Mouse (Mus musculus) skeletal muscle tissue, adult 2 months (tissue): ENCODE measurements around the gene Dcaf5.

Source experiments
- DNase-seq: peaks from one replicate; pipeline ENCODE4 v3.0.0-alpha.2; 2012; ENCODE audit warnings: low read depth, low spot score

Gene Dcaf5

GRCm38 (mm10) chr12:80340936-80341335, 95.5 kb downstream of the Dcaf5 start:
- no peak for DNase-seq

GRCm38 (mm10) chr12:80334162-80334561, 102.2 kb downstream of the Dcaf5 start:
- DNase-seq, result no peak

GRCm38 (mm10) chr12:80331634-80332033, 104.8 kb downstream of the Dcaf5 start:
- no peak for DNase-seq

- DNase-seq, result no peak
These were observed 105.6 kb downstream of the Dcaf5 start for GRCm38 (mm10) chr12:80330819-80331218.

GRCm38 (mm10) chr12:80329641-80330040, 106.8 kb downstream of the Dcaf5 start:
- no peak for DNase-seq

- DNase-seq, result no peak
These were observed 110.4 kb downstream of the Dcaf5 start for GRCm38 (mm10) chr12:80326047-80326446.

- no peak for DNase-seq
These were observed 111.6 kb downstream of the Dcaf5 start for GRCm38 (mm10) chr12:80324785-80325131.

DNA sequence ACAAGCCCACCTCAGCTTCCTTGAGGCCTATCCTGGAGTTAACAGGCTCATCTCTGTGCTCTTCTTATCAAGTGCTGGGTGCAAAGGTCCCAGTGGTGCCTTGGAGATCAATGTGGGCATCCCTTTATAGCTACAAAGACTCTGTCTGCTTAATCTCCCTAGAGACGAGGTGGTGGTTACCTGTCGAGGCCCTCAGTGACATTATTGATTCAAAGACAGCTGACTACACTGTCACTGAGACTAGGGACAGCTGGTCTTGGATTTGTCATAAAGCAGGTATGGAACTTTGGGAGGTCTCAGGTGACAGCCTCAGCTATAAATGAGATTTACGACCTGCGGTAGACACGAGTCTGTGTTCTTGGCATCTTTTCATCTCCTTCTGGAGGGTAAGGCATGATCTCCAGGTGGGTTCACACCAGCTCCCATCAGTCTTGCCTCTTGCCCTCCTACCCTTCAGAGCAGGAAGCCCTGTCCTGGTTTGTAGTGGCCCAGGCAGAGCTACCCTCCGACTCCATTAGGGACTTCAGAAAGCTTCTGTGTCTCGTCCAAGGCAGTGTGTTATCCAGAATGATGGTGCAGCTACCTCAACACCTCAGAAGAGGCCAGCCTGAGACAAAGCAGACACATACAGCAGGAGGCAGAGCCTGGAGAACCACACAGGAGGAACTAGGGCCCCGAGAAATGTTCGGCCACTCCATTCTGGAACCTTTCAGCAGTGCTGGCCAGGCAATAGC, 112.2 kb downstream of the Dcaf5 start:
- no peak for DNase-seq

DNA sequence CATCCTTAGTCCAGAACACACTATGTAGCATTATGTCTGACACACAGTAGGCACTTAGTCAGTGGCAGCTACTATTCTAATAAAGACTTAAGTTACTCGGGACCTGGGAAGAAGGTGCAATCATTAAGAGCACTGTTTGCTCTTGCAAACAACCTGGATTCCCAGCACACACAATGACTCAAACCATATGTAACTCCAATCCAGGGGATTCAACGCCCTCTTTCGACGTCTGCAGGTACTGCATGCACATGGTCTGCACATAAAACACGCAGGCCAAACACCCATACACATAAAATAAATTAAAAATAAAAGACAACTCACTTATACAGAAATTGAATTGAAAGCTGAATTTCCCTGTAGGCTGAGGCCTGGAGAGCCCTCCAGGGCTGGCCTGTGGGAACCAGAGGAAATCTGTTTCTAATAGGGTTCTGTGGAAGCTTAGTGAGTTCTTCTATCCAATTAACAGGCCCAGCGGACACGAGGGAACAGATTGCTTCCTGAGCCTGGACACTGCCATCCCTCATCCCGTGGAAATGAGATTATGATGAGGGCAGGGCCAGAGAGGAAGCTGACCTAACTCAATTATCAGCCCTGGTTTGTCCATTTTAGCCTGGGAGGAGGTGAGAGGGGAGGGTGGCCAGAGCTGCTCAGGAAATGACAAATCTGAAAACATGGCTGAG, 112.9 kb downstream of the Dcaf5 start:
- no peak for DNase-seq

DNA sequence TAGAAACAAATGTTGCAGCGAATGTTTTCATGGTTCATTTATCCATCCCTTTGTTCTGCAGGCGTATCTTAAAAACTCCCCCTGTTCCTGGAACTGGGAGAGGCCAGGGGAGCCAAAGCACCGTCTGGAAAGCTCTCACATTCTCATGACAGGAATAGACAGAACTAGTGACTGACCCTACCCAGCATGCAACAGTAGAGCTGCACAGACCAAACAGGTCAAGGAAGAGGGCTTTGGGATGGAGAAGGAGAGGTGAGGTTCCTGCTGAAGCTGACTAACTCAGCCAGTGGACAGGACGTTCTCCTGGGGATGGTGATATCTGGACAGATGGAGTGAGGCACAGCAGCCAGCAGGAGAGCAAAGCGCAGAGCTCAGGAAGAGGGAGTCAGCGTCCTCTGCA, 113.9 kb downstream of the Dcaf5 start:
- no peak for DNase-seq

DNA sequence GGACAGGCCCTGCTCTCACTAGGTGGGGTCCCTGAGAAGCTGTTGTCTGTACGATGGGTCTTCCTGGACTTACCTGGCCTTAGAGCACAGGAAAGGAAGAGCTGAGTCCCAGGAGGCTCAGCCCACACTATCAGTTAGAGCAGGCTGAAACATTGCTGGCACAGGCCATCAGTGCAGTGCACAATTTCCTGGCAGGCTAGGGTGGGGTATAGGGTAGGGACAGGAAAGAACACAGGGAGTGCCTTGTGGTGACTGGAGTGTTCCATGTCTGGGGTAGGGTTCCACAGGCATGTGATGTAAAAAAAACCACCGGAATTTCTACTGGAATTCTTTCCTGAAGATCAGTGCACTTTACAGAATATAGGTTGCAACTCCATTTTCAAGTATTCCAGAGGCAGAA, 117.3 kb downstream of the Dcaf5 start:
- no peak for DNase-seq

GRCm38 (mm10) chr12:80315321-80315720, 121.1 kb downstream of the Dcaf5 start:
- no peak for DNase-seq

DNA sequence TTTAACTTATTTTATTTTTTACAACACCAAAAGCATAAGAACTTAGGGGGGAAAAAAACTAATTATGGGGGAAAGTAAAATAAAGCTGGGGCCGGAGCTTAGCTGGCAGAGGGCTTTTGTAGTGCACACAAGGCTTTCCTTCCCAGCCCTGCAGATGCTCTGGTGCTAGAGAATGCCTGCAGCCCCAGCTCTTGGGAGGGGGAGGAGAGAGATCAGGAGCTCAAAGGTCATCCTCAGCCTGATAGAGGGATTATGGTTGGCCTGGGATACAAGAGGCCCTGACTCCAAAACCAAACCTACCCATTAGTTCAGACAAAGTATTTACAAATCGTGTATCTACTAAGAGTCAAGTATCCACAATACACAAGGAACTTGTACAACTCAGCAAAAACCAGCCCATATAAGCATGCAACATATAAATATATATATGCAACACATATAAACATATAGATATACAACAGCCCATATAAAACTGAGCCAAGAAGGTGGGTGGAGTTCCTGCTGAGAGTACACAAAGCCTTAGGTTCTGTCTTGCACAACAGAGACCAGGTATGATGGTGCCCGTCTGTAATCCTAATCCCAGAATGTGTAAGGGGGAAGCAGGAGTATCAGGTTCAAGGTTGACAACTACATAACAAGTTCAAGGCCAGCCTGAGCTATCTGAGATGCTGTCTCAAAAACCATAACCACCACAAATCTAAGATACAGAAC, 124.3 kb downstream of the Dcaf5 start:
- no peak for DNase-seq

GRCm38 (mm10) chr12:80307556-80307955, 128.8 kb downstream of the Dcaf5 start:
- no peak for DNase-seq

DNA sequence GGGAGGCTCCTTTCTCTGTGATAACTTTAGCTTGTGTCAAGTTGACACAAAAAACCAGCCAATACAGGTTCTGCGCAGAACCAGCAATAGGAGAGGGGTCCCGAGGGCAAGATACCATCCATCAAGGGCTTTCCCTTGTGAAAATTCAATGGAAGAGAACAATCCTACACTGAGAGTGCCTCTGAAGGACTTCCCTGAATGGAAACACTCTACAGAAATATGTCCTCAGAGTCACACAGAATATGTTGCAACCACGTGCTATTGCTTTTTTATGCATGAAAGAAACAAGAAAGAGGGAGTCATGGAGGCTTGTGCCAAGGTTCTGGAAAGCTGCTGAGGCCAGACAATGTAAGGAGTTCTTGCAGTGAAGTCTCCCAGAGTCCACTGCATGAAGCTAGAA, 131.9 kb downstream of the Dcaf5 start:
- DNase-seq, result no peak

GRCm38 (mm10) chr12:80300833-80301456, 135.5 kb downstream of the Dcaf5 start:
- DNase-seq, result no peak

DNA sequence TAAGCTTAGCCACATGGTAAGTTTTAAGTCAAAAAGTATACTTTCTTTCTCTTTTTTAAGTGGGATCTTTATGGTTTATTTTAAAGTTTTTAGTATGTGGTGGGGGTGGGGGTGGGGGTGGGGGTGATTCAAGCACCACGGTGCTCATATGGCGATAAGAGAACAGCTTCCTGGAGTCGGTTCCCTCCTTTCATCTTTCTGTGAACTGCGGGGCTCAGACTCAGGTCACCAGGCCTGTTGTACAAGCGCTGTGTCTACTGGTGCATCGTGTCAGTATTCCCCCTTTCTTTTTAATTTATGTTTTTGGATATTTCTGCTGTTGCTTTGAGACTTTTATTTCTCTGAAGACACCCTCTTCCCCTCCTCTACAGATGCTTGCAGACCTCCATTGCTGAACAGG, 137.7 kb downstream of the Dcaf5 start:
- DNase-seq, result no peak

GRCm38 (mm10) chr12:80291895-80292435, 144.4 kb downstream of the Dcaf5 start:
- no peak for DNase-seq

- DNase-seq, result no peak
These were observed 145.4 kb downstream of the Dcaf5 start for GRCm38 (mm10) chr12:80290964-80291363.

GRCm38 (mm10) chr12:80290483-80290882, 145.9 kb downstream of the Dcaf5 start:
- DNase-seq, result no peak

GRCm38 (mm10) chr12:80289722-80290121, 146.7 kb downstream of the Dcaf5 start:
- no peak for DNase-seq

DNA sequence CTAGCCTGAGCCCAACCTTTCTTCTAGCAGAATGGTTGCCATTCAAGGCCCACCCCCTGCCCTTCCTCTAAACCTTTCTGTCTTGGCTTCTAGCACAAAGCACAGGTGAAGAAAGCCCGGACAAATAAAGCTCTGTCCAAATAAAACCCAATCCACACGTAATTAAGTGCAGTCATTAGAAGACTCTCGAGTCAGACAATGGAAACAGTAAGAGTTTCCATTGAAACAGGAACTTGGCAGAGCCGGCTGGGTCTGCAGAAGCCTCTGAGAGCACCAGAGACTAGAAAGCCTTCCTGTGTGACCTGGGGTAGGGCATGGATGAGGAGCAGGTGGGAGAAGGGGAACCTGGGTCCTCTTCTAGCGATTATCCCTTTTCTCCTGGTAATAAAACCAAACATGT, 150.5 kb downstream of the Dcaf5 start:
- no peak for DNase-seq
